Mouse (Mus musculus): ENCODE results near the gene Ice2.

- no peak for TF ChIP-seq GATA1 (IDR thresholded peaks at IDR 0.05; ENCODE audit: low read length)
- no peak for TF ChIP-seq TAL1 (IDR thresholded peaks at IDR 0.05; ENCODE audit: low read length)
Observed at GRCm38 (mm10) chr9:69475873-69476272, 78.2 kb downstream of the Ice2 start.

Data from erythroblast, embryonic 14.5 days (primary cell).